Mouse (Mus musculus): ENCODE data around the gene H1f0.

Gene H1f0

GRCm38 (mm10) chr15:79028237-79028738, at the start of gene H1f0:
Gene H1f0 (plus strand): TSS chr15:79028450.
- peak; percentile 95 to 98 for DNase-seq (ENCODE audit: low spot score in 2 of 2)

- DNase-seq (ENCODE audit: low spot score in 2 of 2): no peak
Measured at GRCm38 (mm10) chr15:78978875-78979274, 49.4 kb upstream of the H1f0 start.

DNA sequence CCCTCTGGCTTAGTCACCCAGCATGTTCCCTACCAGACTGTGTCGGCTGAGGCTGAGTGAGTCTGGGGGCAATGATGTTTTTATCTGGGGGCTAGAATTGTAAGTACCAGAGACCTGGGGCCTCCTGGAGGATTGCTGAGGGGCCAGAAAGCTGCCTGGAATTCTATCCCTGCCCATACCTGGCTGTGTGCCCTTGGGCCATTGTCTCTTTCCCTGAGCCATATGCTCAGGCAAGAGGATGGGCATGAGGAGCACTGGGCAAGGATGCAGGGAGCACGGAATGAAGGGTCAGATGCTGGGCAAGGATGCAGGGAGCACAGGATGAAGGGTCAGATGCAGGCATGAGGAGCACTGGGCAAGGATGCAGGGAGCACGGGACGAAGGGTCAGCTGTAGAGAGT, 48.2 kb upstream of the H1f0 start:
- DNase-seq (ENCODE audit: low spot score in 2 of 2): no peak

- DNase-seq (ENCODE audit: low spot score in 2 of 2): peak; percentile 59 to 70
Measured at GRCm38 (mm10) chr15:78982658-78983435, 45.4 kb upstream of the H1f0 start.

DNA sequence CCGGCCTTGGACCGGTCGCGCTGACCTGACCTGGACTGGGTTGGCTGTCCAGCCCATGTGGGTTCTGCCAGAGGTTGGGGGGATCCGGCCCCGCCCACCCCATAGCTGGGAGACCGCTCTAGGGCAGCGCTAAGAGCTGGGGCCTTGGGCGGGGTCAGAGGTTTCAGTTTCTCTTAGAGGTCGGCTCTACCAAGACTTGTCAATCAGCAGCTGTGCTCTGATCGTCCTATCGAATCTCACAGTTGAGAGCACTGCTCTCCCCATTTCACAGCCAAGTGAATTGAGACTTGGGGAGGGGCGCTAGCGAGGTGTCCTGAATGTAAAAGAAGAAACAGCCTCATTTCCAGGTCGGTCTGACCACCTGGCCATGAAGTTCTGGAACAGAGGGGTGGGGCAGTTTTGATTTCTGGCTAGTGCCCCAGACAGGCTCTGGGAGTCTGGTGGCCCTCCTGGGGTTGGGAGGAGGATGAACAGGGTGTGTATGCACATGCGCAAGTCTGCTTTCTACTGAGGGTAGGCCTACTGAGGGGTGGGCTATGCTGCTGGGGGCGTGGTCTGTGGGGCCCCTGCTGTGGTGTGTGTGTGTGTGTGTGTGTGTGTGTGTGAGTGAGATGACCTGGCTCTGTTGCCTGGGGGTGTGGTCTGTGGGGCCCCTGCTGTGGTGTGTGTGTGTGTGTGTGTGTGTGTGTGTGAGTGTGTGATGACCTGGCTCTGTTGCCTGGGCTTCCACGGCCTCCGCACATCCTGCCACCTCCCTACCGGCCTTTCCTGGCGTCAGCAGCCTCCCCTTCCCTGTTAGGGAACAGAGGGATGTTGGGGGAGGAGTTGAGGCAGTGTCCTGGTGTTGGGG, 44.6 kb upstream of the H1f0 start:
- no peak for DNase-seq (ENCODE audit: low spot score in 2 of 2)

- no peak for DNase-seq (ENCODE audit: low spot score in 2 of 2)
Measured at GRCm38 (mm10) chr15:78984286-78984778, 43.9 kb upstream of the H1f0 start.

- DNase-seq (ENCODE audit: low spot score in 2 of 2): peak in 1 of 2 experiments; percentile 27
Measured at GRCm38 (mm10) chr15:78986536-78987220, 41.6 kb upstream of the H1f0 start.

DNA sequence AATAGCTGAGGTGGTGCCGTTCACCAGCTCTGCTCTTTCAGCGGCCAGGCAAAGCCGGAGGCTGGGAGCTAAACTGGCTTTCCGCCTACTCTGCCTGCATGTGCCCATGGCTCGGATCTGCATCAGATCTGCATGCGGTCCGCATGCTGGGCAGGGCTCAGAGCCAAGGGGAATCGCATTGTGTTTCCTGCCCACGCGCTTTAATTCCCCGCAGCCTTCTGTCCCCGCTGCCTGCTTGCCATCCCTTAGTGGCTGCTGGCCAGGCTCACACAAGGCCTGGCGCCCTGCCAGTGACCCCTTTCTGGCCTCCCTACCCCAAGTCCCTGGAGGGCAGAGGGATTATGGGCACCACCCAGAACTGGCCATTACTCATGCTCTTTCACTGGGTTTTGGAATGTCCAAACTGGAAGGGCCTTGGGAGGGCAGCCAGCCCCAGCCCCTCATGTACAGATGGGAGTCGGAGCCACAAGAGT, 39.7 kb upstream of the H1f0 start:
- peak; percentile 50 to 94 for DNase-seq (ENCODE audit: low spot score in 2 of 2)

DNA sequence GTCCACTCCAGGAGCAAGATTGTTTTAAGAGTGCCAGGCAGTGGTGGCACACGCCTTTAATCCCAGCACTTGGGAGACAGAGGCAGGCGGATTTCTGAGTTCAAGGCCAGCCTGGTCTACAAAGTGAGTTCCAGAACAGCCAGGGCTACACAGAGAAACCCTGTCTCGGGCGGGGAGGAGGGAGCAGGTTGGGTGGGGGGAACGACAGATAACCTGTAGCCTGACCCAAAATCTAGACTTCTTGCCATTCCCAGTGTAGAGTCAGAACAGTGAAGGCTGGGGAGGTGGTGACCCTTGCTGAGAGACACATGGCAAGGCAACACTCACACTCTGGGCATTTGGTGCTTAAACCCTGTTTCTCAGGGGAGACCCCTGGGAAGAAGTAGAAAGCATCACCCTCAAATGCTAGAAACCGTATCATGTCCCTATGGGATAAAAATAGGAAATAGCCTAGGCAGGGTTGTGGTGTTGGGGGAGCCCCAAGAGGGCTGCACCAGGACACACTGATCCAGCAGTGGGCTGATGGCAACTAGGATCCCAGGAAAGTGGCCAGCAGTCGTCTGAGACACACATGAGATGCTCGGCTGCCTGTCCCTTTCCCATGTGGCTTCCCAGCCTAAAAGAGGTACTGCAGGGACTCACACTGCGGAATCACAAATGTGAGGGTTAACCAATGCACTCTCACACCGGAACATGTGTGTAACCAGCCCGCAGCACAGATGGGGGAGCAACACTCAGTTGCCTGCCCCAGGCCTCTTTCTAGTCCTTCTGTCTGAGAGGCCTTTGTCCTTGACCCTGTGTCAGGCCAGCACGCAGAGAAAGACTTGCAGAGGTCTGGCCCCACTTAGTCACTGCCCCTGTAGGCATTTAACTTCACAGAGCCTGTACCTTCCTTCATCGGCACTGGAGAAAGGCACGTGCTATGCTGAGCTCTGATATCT, 38.8 kb upstream of the H1f0 start:
- no peak for DNase-seq (ENCODE audit: low spot score in 2 of 2)

- no peak for DNase-seq (ENCODE audit: low spot score in 2 of 2)
Measured at GRCm38 (mm10) chr15:78990093-78990463, 38.2 kb upstream of the H1f0 start.

DNA sequence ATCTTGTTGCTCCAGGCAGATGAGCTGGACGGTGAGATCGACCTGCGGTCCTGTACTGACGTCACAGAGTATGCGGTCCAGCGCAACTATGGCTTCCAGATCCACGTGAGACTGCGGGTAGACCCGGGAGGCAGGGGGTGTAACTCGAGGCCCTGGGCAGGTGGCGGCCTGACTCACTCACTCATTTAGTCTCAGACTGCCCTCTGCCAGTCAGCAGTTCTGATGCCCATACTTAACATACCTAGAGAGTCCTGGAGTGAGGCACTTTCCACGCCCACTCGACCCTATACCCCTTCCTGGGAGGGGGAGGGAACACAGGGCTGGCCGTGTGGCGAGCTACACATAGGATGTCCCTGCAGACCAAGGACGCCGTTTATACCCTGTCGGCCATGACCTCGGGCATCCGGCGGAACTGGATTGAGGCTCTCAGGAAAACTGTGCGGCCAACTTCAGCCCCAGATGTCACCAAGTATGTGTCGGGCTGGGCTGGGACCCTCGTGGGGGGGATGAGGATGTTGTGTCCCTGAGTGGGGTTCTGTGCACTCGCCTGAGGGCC, 37.2 kb upstream of the H1f0 start:
- DNase-seq (ENCODE audit: low spot score in 2 of 2): no peak

DNA sequence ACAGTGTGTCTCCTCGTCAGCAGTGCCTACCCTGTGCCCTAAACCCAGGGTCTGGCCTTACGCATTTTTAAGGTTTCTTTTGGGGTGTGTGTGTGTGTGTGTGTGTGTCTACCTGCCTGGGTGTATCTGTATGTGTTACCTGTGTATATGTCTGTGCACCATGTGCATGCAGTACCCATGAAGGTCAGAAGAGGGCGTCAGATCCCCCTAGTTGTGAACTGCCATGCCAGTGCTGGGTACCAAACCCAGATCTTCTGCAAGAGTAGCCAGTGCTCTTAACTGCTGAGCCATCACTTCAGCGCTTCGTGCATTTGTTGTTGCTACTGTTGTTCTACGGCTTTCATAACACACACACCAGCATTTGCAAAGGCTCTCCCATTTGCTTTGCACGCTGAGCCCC, 36.0 kb upstream of the H1f0 start:
- no peak for DNase-seq (ENCODE audit: low spot score in 2 of 2)

- DNase-seq (ENCODE audit: low spot score in 2 of 2): no peak
Measured at GRCm38 (mm10) chr15:78992925-78993324, 35.3 kb upstream of the H1f0 start.

DNA sequence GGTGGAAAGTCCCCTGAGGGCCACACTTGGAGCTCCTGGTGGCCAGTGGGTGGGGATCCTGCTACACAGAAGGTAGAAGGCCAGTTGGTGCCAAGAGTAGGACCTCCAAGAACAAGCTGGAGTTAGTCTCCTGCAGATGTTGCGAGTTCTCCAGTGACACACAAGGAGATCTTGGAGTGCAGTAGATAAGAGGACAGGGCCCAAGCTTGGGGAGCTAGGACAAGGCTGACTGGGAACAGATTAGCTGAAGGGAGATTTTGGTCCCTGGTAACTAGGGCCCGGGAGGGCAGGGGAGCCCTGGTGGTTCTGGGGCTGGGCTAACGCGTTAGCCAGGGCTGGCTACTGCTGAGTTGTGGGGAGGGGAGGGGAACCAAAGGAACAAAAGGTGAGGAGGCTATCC, 32.3 kb upstream of the H1f0 start:
- DNase-seq (ENCODE audit: low spot score in 2 of 2): no peak

- no peak for DNase-seq (ENCODE audit: low spot score in 2 of 2)
Measured at GRCm38 (mm10) chr15:78996663-78997062, 31.6 kb upstream of the H1f0 start.

- no peak for DNase-seq (ENCODE audit: low spot score in 2 of 2)
Measured at GRCm38 (mm10) chr15:78998348-78998747, 29.9 kb upstream of the H1f0 start.

GRCm38 (mm10) chr15:78999586-78999985, 28.7 kb upstream of the H1f0 start:
- DNase-seq (ENCODE audit: low spot score in 2 of 2): no peak

DNA sequence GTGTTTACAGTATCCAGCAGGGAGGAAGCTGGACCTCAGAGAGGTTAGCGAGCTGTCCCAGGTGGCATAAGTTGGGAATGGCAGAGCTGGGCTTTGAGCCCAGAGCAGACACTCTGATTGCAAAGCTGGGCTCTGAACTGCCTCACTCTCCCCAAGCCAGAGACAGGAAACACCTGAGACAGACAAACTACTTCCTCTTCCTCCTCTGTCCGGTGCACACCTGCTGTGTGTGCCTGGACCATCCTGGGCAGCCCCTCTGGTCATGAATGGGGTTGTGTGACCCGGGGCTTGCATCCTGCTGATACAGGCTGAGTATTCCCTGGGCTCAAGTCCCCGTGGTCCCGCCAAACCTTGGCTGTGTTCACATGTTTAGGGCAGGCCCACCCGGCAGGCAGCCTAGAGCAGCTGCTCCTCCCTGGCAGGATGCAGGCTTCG, 27.9 kb upstream of the H1f0 start:
- peak in 1 of 2 experiments; percentile 39 for DNase-seq (ENCODE audit: low spot score in 2 of 2)

DNA sequence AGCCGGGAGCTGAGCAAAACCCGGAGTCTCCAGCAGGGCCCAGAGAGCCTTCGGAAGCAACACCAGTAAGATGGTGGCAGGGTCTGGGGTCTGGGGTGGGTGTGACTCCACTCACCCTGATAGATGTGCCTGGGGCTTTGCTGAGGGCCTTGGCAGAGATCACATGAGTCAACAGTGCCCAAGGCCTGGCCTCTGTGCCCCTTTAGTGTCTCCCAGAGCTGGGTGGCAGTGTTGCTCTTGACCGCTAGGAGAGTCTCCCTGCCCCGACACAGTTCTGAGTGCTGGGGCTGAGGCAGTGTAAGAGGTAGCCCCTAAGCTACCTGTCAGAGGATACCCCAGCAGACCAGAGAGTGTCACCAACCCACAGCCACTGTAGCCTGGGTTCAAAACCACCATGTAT, 26.7 kb upstream of the H1f0 start:
- DNase-seq (ENCODE audit: low spot score in 2 of 2): no peak

- DNase-seq (ENCODE audit: low spot score in 2 of 2): no peak
Measured at GRCm38 (mm10) chr15:79002036-79002435, 26.2 kb upstream of the H1f0 start.

Data from cerebellum, postnatal 4 days (tissue).